Mouse (Mus musculus) E14TG2a.4 (cell line): ENCODE measurements around the gene Akr1c18.
"Not testable (repeated sequence)": the region's sequence is repeated elsewhere in the genome, so short reads cannot be mapped to it uniquely, and the experiment has no call there.

Source experiments
- H3K27me3 ChIP-seq: 2 replicates; pipeline ENCODE4 v1.6.1; 2014; ENCODE audit warnings: low read length, control low read depth; ENCODE audit not compliant: insufficient read depth
- H3K36me3 ChIP-seq: 2 replicates; pipeline ENCODE4 v1.6.1; 2014; ENCODE audit warnings: low read length, control low read depth; ENCODE audit not compliant: insufficient read depth
- H3K4me1 ChIP-seq: replicated peaks from 2 replicates; pipeline ENCODE4 v1.6.1; 2014; ENCODE audit warnings: low read depth, low read length, control low read depth
- H3K4me3 ChIP-seq: replicated peaks from 2 replicates; pipeline ENCODE4 v1.5.1; 2014; ENCODE audit warnings: mild to moderate bottlenecking, low read length
- H3K9me3 ChIP-seq: 2 replicates; pipeline ENCODE4 v1.6.1; 2014; ENCODE audit warnings: low read length, control low read depth
- CTCF ChIP-seq: conservative IDR thresholded peaks from 2 replicates; pipeline ENCODE4 v1.5.1; 2014; ENCODE audit warnings: low read length
- NANOG ChIP-seq: IDR thresholded peaks from 2 replicates; pipeline ENCODE4 v1.6.1; 2014; ENCODE audit warnings: borderline replicate concordance, low read length, mixed read lengths
- POU5F1 ChIP-seq: IDR thresholded peaks from 2 replicates; pipeline ENCODE4 v1.6.1; 2014; ENCODE audit warnings: low read length, borderline replicate concordance

The Akr1c18 gene

GRCm38 (mm10) chr13:4155286-4155685, 4.8 kb upstream of the Akr1c18 start:
- 0 out of 2 replicates have a peak, but pooled peaks have one; percentile 54 for TF ChIP-seq POU5F1
- 0 out of 2 replicates have a peak, but pooled peaks have one; percentile 9 for TF ChIP-seq NANOG
- no peak for TF ChIP-seq CTCF
- no peak overlapping the region for H3K4me3 ChIP-seq
- peaks cover 19% of the 10 kb centered on the region for H3K36me3 ChIP-seq
- peaks cover 42% of the 10 kb centered on the region for H3K9me3 ChIP-seq
- no peaks in the 10 kb centered on the region for H3K27me3 ChIP-seq
- 0 out of 2 replicates have a peak, but pooled peaks cover 5% of the 10 kb centered on the region for H3K4me1 ChIP-seq

GRCm38 (mm10) chr13:4153593-4153992, 3.1 kb upstream of the Akr1c18 start:
- Histone ChIP-seq H3K36me3 (peaks cover 19% of the 10 kb centered on the region), H3K9me3 (peaks cover 40% of the 10 kb centered on the region), H3K4me1 (0 out of 2 replicates have a peak, but pooled peaks cover 5% of the 10 kb centered on the region), H3K27me3 (no peaks in the 10 kb centered on the region), H3K4me3 (no peak overlapping the region)
- no peak for TF ChIP-seq POU5F1
- TF ChIP-seq CTCF, result no peak
- TF ChIP-seq NANOG, result no peak

DNA sequence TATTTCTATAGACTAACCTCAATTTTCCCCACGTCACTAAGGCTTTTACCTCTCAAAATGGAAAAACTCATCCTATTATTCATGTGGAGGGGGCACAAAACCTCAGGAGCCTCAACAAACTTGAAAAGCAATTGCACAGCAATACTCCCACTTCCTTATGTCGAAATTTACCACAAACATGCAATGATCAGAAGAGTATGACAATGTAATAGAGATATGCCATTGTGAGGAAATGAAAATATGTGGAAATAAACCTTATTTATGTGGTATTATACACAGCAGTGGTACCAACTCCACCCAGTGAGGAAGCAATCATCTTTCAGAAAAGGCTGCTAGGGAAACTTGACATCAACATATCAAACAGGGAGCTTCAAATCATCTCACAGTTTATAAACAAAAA, 2.5 kb upstream of the Akr1c18 start:
- H3K4me1 ChIP-seq, result 0 out of 2 replicates have a peak, but pooled peaks cover 5% of the 10 kb centered on the region
- H3K27me3 ChIP-seq, result no peaks in the 10 kb centered on the region
- no peak for TF ChIP-seq NANOG
- TF ChIP-seq POU5F1, result no peak
- TF ChIP-seq CTCF, result no peak
- H3K36me3 ChIP-seq, result peaks cover 19% of the 10 kb centered on the region
- H3K4me3 ChIP-seq, result no peak overlapping the region
- peaks cover 35% of the 10 kb centered on the region for H3K9me3 ChIP-seq

GRCm38 (mm10) chr13:4144261-4144660, 6.2 kb downstream of the Akr1c18 start:
- Histone ChIP-seq H3K9me3 (no peaks in the 10 kb centered on the region), H3K4me1 (no peaks in the 10 kb centered on the region), H3K27me3 (no peaks in the 10 kb centered on the region), H3K36me3 (no peaks in the 10 kb centered on the region), H3K4me3 (no peak overlapping the region)
- TF ChIP-seq POU5F1, result no peak
- no peak for TF ChIP-seq CTCF
- no peak for TF ChIP-seq NANOG

GRCm38 (mm10) chr13:4133070-4133469, 17.4 kb downstream of the Akr1c18 start:
- TF ChIP-seq CTCF, result peak; percentile 24; the same call in 1 of the 2 replicates
- no peak for TF ChIP-seq POU5F1
- no peak for TF ChIP-seq NANOG
- no peaks in the 10 kb centered on the region for H3K9me3 ChIP-seq
- no peaks in the 10 kb centered on the region for H3K4me1 ChIP-seq
- no peaks in the 10 kb centered on the region for H3K36me3 ChIP-seq
- no peak overlapping the region for H3K4me3 ChIP-seq
- H3K27me3 ChIP-seq, result no peaks in the 10 kb centered on the region

DNA sequence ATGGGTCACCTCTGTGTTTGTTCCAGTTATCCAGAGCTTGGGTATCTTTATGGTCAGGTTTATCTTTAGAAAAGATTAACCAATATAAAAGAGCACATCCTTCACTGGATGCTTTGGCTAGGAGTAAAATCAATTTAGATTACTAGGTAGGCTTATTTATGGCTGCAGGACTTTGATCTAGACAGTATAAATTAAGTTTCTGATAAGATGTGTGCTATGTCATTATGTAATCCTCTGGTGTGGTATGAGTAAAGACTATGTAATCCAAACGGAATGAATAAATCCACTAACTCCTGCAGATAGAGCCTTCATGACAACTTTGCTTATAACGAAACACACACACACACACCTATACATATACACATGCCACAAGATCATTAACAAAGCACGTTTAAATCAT, 18.7 kb downstream of the Akr1c18 start:
- no peak for TF ChIP-seq NANOG
- no peak for TF ChIP-seq CTCF
- no peak for TF ChIP-seq POU5F1
- H3K4me1 ChIP-seq, result no peaks in the 10 kb centered on the region
- peaks cover 4% of the 10 kb centered on the region; the same call in 1 of the 2 replicates for H3K9me3 ChIP-seq
- H3K27me3 ChIP-seq, result no peaks in the 10 kb centered on the region
- H3K4me3 ChIP-seq, result no peak overlapping the region
- H3K36me3 ChIP-seq, result no peaks in the 10 kb centered on the region

DNA sequence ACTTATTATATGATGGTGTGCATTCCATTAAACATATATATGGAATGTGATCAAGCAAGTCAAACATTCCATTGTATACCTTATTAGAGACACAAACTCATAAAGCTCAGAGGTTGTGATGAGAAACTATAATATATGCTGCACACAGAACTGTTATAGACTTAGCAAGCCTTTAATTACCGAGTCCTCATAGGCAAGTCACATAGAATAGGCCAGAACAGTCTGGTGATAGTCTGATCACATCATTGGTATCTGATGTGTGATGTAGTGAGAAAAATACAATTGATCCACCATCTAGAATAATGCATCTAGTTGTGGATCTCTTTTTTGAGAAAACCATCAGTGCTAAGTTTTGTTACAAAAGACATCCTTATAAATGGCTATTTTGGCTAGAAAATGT, 19.1 kb downstream of the Akr1c18 start:
- no peak overlapping the region for H3K4me3 ChIP-seq
- no peaks in the 10 kb centered on the region for H3K4me1 ChIP-seq
- H3K36me3 ChIP-seq, result no peaks in the 10 kb centered on the region
- no peak for TF ChIP-seq POU5F1
- TF ChIP-seq CTCF, result no peak
- TF ChIP-seq NANOG, result no peak
- peaks cover 4% of the 10 kb centered on the region; the same call in 1 of the 2 replicates for H3K9me3 ChIP-seq
- H3K27me3 ChIP-seq, result no peaks in the 10 kb centered on the region

GRCm38 (mm10) chr13:4129100-4129499, 21.4 kb downstream of the Akr1c18 start:
- Histone ChIP-seq H3K27me3 (no peaks in the 10 kb centered on the region), H3K4me1 (no peaks in the 10 kb centered on the region), H3K36me3 (no peaks in the 10 kb centered on the region), H3K4me3 (no peak overlapping the region), H3K9me3 (peaks cover 23% of the 10 kb centered on the region)
- TF ChIP-seq POU5F1 (no peak), CTCF (peak; percentile 67)

- peaks cover 33% of the 10 kb centered on the region for H3K9me3 ChIP-seq
- H3K4me3 ChIP-seq, H3K4me1 ChIP-seq, H3K27me3 ChIP-seq, H3K36me3 ChIP-seq: not testable (repeated sequence)
Measured at GRCm38 (mm10) chr13:4125846-4126245, 24.6 kb downstream of the Akr1c18 start.

GRCm38 (mm10) chr13:4124471-4124870, 26.0 kb downstream of the Akr1c18 start:
- H3K9me3 ChIP-seq, result peaks cover 33% of the 10 kb centered on the region
- not testable (repeated sequence) for H3K4me1 ChIP-seq, H3K36me3 ChIP-seq, H3K27me3 ChIP-seq, H3K4me3 ChIP-seq
